Mouse (Mus musculus): Measurements from ENCODE around the gene Sash1.
A peak's percentile ranks its signal among the peaks of the same experiment; 100 is the strongest.

The Sash1 gene

GRCm38 (mm10) chr10:8851625-8852024 lies 34.2 kb downstream of the Sash1 start:
- DNase-seq (ENCODE audit: low read depth) = no peak

DNA sequence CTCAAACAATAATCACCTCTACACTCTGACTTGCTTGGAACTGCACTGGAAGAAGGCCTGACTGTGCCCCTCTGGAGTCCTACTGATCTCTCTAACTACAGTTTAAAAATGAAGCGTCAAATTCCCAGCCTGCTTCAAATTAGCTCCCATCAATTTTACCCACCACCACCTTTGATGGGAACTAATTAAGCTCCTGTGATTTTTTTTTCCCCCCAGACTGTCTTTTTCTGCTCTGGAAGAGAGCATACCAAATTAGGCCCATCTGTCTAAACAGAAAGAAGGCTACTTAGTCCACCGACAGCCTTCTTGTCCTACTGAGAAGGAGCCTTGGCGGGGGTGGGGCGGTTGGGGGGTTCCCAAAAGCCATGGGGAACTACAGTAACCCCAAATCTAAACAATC lies 37.9 kb downstream of the Sash1 start:
- no peak for DNase-seq (ENCODE audit: low read depth)

DNA sequence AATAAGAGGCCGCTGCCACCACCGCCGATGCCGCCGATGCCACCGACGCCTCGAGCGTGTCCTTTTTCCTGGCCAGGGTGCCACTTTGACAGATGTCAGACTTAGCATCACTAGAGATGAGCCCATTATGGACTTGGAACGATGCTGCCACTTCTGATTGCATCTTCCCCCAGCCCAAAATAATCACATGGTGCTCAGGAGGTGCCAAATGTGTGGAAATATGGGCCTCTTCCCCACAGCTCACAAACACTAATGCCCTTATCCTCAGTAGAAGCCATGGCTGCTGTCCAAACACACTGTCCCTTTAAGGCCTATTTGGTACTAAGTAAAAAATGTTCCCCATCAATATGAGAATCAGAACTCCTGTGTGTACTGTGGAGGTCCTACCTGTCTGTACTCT lies 39.6 kb downstream of the Sash1 start:
- DNase-seq (ENCODE audit: low read depth) = no peak

DNA sequence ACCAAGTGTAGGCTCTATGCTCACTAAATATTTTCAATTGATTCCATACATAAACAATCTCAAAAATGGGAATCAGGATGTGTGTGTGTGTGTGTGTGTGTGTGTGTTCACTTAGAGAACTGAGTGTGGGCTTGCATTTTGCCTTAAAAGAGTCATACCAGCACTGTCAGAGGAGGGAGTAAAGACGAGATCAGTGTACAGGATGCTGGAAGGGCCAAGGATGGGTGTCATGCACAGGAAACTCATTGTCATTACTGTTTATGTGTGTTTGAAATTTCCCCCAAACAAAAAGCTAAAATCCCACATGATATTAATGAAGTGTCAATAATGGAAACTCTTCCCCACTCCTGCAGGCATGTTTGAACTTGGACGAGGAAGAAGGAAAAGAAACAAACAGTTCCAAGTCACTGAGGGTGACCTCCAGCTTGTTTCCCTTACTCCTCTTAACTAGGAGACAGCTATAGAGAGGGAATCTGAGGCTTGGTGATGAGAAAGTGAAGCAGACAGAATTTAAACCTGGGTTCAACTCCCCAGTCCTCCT lies 40.6 kb downstream of the Sash1 start:
- no peak for DNase-seq (ENCODE audit: low read depth)

GRCm38 (mm10) chr10:8839956-8840355 lies 45.9 kb downstream of the Sash1 start:
- DNase-seq (ENCODE audit: low read depth) = no peak

DNA sequence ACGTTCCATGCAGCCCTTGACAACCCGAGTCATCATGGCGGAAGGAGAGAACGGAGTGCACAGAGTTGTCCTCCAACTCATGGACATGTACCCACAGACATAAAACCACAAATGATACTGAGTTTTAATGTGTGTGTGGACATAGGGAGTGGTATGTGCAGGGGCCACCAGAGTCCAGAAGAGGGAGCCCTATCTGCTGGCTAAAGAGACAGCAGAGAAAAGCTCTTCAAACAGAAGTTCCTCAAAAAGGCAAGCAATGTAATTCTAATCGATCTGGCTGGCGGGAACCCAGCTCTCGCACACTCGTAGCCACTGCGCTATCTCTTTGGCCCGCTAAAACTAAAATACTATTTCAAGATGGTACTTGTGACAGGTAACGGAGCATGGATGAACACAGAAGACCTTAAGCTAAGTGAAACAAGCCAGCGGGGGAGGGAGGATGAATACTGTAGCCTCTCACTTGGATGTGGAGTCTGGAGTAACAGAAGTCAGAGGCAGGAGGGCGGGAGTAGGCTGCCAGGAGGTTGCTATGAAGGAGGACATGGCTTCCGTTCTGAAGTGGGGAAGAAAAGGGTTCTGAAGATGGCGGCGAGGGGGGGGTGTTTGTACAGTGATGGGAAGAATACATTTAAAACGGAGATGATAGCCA lies 51.9 kb downstream of the Sash1 start:
- DNase-seq (ENCODE audit: low read depth) = no peak

- DNase-seq (ENCODE audit: low read depth) = no peak
Measured at GRCm38 (mm10) chr10:8826303-8826702, 59.6 kb downstream of the Sash1 start.

- DNase-seq (ENCODE audit: low read depth) = no peak
Measured at GRCm38 (mm10) chr10:8825874-8826273, 60.0 kb downstream of the Sash1 start.

DNA sequence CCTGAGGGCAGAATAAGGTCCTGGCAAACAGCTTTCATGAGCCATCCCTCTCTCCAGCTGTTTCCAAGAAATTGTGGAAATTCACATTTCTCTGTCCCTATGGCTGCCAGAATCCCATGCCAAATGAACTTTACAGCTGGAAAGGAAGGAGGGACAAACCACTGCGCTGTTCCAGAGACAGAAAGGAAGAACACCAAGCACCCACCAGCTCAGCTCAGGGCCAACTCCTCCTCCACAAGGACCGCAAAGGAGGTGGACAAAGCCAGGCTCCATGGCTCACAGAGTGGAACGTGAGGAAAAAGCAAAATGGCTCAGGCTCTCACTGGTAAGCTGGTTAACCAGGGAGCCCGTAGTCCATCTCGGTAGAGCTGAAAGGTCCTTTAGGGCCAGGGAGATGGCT lies 67.8 kb downstream of the Sash1 start:
- no peak for DNase-seq (ENCODE audit: low read depth)

GRCm38 (mm10) chr10:8813984-8814578 lies 71.8 kb downstream of the Sash1 start:
- DNase-seq (ENCODE audit: low read depth) = no peak

DNA sequence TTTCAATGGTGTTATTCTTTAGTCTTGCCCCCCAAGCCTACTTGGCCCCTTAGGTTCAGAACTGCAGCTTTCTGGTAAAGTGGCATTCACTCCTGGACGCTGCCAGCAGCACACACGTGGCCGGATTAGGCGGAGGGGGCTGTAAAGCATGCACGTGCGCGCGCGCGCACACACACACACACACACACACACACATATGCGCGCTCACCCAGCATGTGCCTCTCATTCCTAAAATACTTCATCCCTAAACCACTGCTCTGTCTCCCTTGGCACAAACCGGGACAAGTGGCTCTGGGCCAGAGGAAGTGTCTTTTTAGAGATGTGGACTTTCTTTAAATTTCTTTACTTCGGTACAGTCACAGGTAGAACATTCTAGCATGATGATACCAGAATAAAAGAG lies 72.6 kb downstream of the Sash1 start:
- DNase-seq (ENCODE audit: low read depth) = no peak

DNA sequence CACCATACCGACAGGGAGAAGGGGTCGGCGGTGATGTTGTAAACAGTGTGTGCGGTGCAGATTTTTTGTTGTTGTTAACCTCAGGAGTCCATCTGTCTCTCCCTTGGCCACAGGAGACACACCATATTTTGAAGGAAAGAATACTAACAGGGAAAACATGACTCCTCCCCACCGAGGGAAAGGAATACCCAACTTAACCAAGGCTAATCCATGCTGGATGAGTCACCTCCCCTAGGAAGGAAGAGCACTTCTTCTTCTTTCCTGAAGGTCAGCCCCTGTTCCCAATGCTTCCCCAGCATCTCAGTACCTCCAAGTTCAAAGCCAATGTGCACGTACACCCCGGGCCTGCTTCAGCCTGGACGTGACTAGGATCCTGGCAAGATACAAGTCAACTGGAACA lies 73.1 kb downstream of the Sash1 start:
- no peak for DNase-seq (ENCODE audit: low read depth)

- DNase-seq (ENCODE audit: low read depth) = no peak
Measured at GRCm38 (mm10) chr10:8811261-8812039, 74.4 kb downstream of the Sash1 start.

- DNase-seq (ENCODE audit: low read depth) = no peak
Measured at GRCm38 (mm10) chr10:8810496-8810895, 75.4 kb downstream of the Sash1 start.

GRCm38 (mm10) chr10:8808383-8808782 lies 77.5 kb downstream of the Sash1 start:
- DNase-seq (ENCODE audit: low read depth) = no peak

DNA sequence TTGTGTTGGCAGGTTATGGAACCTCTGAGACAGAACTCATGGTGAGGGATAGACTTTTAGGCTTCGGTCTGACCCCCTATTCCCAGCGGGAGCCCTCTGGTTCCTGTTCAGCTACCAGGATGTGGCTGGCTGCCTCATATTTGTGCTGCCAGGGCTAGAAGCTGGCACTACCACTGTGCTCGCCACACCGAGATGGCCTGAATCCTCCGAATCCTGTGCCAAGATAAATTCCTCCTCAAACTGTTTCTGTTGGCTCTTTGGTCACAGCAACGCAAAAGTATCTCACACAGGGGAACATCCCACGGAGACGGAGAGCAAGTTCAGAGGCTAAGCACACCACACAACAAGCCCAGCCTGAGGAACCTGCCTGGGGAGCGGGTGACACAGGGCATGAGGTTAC lies 78.3 kb downstream of the Sash1 start:
- no peak for DNase-seq (ENCODE audit: low read depth)

DNA sequence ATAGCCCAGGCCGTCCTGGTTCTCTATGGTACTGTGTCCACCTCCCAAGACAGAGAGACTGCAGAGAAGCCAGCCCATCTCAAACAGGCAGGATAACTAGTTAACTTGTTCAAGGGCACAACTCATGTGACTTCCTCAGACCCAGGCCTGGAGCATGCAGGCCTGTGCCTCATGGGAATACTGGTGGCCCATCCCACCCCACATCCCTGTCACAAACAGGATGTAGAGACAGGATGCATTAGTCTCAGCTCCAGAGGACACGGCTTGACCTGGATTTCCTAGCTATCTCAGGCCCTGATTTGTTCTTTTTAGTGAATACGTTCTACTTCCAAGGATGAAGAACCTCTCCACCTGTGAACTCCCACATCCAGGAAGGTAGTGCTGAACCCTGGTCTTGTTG lies 80.5 kb downstream of the Sash1 start:
- no peak for DNase-seq (ENCODE audit: low read depth)

GRCm38 (mm10) chr10:8804292-8804691 lies 81.6 kb downstream of the Sash1 start:
- no peak for DNase-seq (ENCODE audit: low read depth)

GRCm38 (mm10) chr10:8801719-8802347 lies 84.0 kb downstream of the Sash1 start:
- DNase-seq (ENCODE audit: low read depth) = no peak

DNA sequence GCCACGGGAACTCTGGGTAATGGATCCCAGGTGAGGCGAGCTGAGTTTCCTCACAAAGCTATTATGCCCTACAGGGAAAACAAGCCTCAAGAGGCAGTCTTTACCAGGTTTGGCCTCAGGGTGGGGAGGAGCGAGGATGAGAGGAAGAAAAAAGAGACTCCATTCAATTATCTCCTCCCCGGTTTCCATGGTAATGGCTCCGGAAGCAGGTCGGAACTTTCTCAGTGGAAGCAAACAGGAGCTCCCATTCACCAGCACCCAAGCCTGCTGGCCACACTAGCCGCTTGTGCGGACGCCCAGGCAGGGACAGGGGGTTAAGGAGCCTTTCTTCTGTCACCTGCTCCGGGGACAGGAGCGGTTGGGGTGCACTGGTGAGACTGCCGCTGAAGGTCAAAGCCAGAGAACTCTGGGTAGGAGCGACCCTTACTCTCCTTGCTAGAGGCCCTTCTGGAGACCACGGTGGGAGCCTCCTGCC lies 84.7 kb downstream of the Sash1 start:
- DNase-seq (ENCODE audit: low read depth) = no peak

GRCm38 (mm10) chr10:8797826-8798225 lies 88.0 kb downstream of the Sash1 start:
- DNase-seq (ENCODE audit: low read depth) = no peak

DNA sequence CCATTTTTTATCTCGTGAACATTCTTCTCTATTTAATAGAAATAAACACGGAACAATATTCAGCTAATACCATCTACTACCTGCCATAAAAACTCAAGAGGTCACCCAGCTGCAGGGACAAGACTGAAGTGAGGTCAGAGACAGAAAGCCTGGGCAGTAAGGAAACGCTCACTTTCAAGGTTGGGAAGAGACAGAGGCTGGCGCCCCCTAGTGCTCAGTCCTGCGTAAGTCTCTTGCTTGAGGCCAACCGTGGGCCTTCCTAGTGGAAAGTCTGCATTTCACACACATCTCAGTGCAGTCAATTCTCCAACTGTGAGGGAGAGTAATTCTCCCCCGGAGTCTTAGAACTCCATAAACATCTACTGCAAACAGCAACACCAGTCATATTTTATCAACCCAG lies 90.5 kb downstream of the Sash1 start:
- DNase-seq (ENCODE audit: low read depth) = peak; percentile 37

- DNase-seq (ENCODE audit: low read depth) = peak; percentile 34
Measured at GRCm38 (mm10) chr10:8792412-8792811, 93.5 kb downstream of the Sash1 start.

Data from induced T-regulatory cell, adult 2 months (primary cell).